11 mouse cellular contexts compared by ENCODE assay signal in genomic region chr2:85129496-85129971, GRCm38 (mm10). TPM values are rescaled to one million over a fixed set of nuclear protein-coding genes. Genes with fewer than 3 reads are reported as not detected.
DNase-seq lines count a peak whose midpoint lies in the region; ATAC-seq and TF ChIP-seq lines count a peak whose summit lies in the region.
"Had no signal": no experiment of that assay in that cellular context is flagged by ENCODE, and none has a peak within 500 bp of the region (broad histone marks: within the 10 kb centered on the region; RNA-seq: fewer than 3 reads in every experiment).

No protein-coding gene starts in this region.

- TF ChIP-seq POLR2A in lung, adult 2 months (IDR thresholded peaks at IDR 0.05; ENCODE audit: borderline replicate concordance, extremely low read depth, low read depth, low read length): peak; percentile 8; the same call in 1 of the 2 replicates
- TF ChIP-seq POLR2A in thymus, adult 2 months (IDR thresholded peaks at IDR 0.05; ENCODE audit: control insufficient read depth, extremely low read depth, insufficient read depth, low read length, poor library complexity): no peak

- H3K4me3 ChIP-seq in intestine, embryonic 16.5 days (ENCODE audit: low read length): no peak overlapping the region
- no peak overlapping the region for H3K4me3 ChIP-seq in lung, adult 2 months (replicated peaks; ENCODE audit: extremely low read depth, low read depth, low read length)
- H3K4me3 ChIP-seq in thymus, adult 2 months (ENCODE audit: control insufficient read depth, insufficient read depth, low read length): no peak overlapping the region
- H3K4me3 ChIP-seq: embryonic facial prominence, embryonic 13.5 days; left cerebral cortex, adult 2 months; neural tube, embryonic 13.5 days had no signal

- ATAC-seq in granulocyte monocyte progenitor cell, adult 5-6 weeks (replicated peaks; ENCODE audit: poor library complexity, severe bottlenecking): peak; percentile 63
- peak; percentile 51 for ATAC-seq in intestine, embryonic 16.5 days

- WGBS in intestine, embryonic 16.5 days: 46% methylated on average over 6 of the region's 6 CpGs
- WGBS in lung, adult 2 months: 30% methylated on average over 6 of the region's 6 CpGs
- 50% methylated on average over 6 of the region's 6 CpGs for WGBS in thymus, adult 2 months

- H3K9ac ChIP-seq in intestine, embryonic 16.5 days (ENCODE audit: low read depth, low read length): no peak overlapping the region
- H3K9ac ChIP-seq: embryonic facial prominence, embryonic 13.5 days; neural tube, embryonic 13.5 days had no signal

- peak; percentile 31 for DNase-seq in adrenal gland, postnatal 10 days
- no peak for DNase-seq in adrenal gland, adult 8-10 months
- DNase-seq in lung, adult 2 months: no peak
- no peak for DNase-seq in cerebellum, postnatal 4 days (ENCODE audit: low spot score in 2 of 2)
- no peak for DNase-seq in urinary bladder, adult 18-20 months (ENCODE audit: low spot score in 2 of 2)
- DNase-seq in thymus, adult 2 months: no peak

- no peak overlapping the region for H3K27ac ChIP-seq in intestine, embryonic 16.5 days (ENCODE audit: low read length)
- H3K27ac ChIP-seq in thymus, adult 2 months (ENCODE audit: control insufficient read depth, insufficient read depth, low read length): no peak overlapping the region
- H3K27ac ChIP-seq: embryonic facial prominence, embryonic 13.5 days; left cerebral cortex, adult 2 months had no signal

- H3K9me3 ChIP-seq in intestine, embryonic 16.5 days (ENCODE audit: control insufficient read depth, low read length): no peaks in the 10 kb centered on the region
- H3K9me3 ChIP-seq: embryonic facial prominence, embryonic 13.5 days; neural tube, embryonic 13.5 days had no signal

- no peak for TF ChIP-seq CTCF in lung, adult 2 months (IDR thresholded peaks at IDR 0.05; ENCODE audit: insufficient read depth, low read length)
- TF ChIP-seq CTCF in thymus, adult 2 months (IDR thresholded peaks at IDR 0.05; ENCODE audit: borderline replicate concordance, control insufficient read depth, extremely low read depth, insufficient read depth, low read length, poor library complexity): no peak

- H3K27me3 ChIP-seq in intestine, embryonic 16.5 days (replicated peaks; ENCODE audit: control insufficient read depth, insufficient read depth, low read length): no peaks in the 10 kb centered on the region
- H3K27me3 ChIP-seq in thymus, adult 2 months (ENCODE audit: control insufficient read depth, insufficient read depth, low read length): no peaks in the 10 kb centered on the region
- H3K27me3 ChIP-seq: embryonic facial prominence, embryonic 13.5 days; neural tube, embryonic 13.5 days had no signal

- no peak overlapping the region for H3K4me2 ChIP-seq in intestine, embryonic 16.5 days (ENCODE audit: low read depth, low read length)
- H3K4me2 ChIP-seq: embryonic facial prominence, embryonic 13.5 days; neural tube, embryonic 13.5 days had no signal

- no peaks in the 10 kb centered on the region for H3K36me3 ChIP-seq in intestine, embryonic 16.5 days (ENCODE audit: control insufficient read depth, insufficient read depth, low read length)
- H3K36me3 ChIP-seq in thymus, adult 2 months (ENCODE audit: control insufficient read depth, insufficient read depth, low read length): no peaks in the 10 kb centered on the region
- H3K36me3 ChIP-seq: embryonic facial prominence, embryonic 13.5 days; neural tube, embryonic 13.5 days had no signal

- peaks cover 11% of the 10 kb centered on the region for H3K4me1 ChIP-seq in intestine, embryonic 16.5 days (ENCODE audit: control insufficient read depth, insufficient read depth, low read length)
- peaks cover 19% of the 10 kb centered on the region for H3K4me1 ChIP-seq in lung, adult 2 months (ENCODE audit: control insufficient read depth, insufficient read depth, low read length)
- no peaks in the 10 kb centered on the region for H3K4me1 ChIP-seq in thymus, adult 2 months (replicated peaks; ENCODE audit: control insufficient read depth, insufficient read depth, low read length)
- H3K4me1 ChIP-seq: embryonic facial prominence, embryonic 13.5 days; neural tube, embryonic 13.5 days had no signal

RNA-seq across cellular contexts. Expression of gene Aplnr, which starts 6.5 kb away (rescaled TPM):
- 100 to 1,000 TPM in 1 of 2 experiments, 10 to 100 TPM in 1; 77.0 to 167 TPM for total RNA-seq in adrenal gland, postnatal 10 days (2021)
- 10 to 100 TPM in 1 of 4 experiments, 1 to 10 TPM in 3; 4.3 to 17.6 (median 8.0) TPM for total RNA-seq in adrenal gland, adult 8-10 months (2022)
- 0.41 TPM in 1 of 2 replicates, not detected in the other for total RNA-seq in granulocyte monocyte progenitor cell, adult 5-6 weeks (2014; fragmentation: Nextera tagmentation)
- not detected in 2 replicates for total RNA-seq in granulocyte monocyte progenitor cell, adult 5-6 weeks (2017)
- polyA plus RNA-seq in intestine, embryonic 16.5 days (2015; fragmentation: Nextera tagmentation; extraction: Ambion mirVana): 61.8 and 62.0 TPM in 2 replicates
- polyA plus RNA-seq in lung, adult 2 months (2012; rRNA removed): 62.0 and 66.0 TPM in 2 replicates
- 4.1 and 4.5 TPM in 2 replicates for polyA plus RNA-seq in thymus, adult 2 months (2012; rRNA removed)
